Mouse (Mus musculus) heart, postnatal 0 days (tissue): ENCODE measurements around the gene Ccdc40.

Experiments used
- CTCF ChIP-seq: IDR thresholded peaks from 2 replicates; pipeline ENCODE4 v1.5.1; 2016; ENCODE audit warnings: antibody characterized with exemption, control low read depth, low read depth
- EP300 ChIP-seq: IDR thresholded peaks from 2 replicates; pipeline ENCODE4 v1.6.1; 2016; ENCODE audit warnings: antibody characterized with exemption, low read depth

DNA sequence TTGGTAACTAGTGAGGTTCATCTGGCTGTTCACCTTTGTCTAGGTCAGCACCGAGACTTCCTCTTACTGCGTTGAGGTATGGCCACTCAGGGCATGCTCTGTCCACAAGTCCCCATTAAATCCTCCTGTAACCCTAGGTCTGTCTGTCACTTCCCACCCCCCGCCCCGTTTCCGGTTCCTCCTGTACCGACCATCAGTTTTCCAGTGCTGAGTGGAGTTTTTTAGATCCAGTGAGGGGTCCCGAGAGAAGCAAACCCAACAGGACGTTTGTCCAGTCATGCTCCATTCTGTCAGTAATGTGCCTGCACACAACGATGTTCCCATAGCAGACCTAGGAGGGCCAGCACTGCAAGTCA is 29.8 kb downstream of the Ccdc40 start:
- TF ChIP-seq CTCF (no peak), EP300 (no peak)
